Mouse (Mus musculus): Measurements from ENCODE around the gene Adora1. TPM values are rescaled to one million over a fixed set of nuclear protein-coding genes. Genes with fewer than 3 reads are reported as not detected.

Adora1 gene
- polyA plus RNA-seq (2012; fragmentation: generic; extraction: Trizol): not detected

GRCm38 (mm10) chr1:134235391-134235921 lies at the start of gene Adora1:
TSS of gene Adora1 (minus strand) at chr1:134235431.

GRCm38 (mm10) chr1:134193126-134193525 lies 42.1 kb downstream of the Adora1 start, which contains the start of gene Mybph:
TSS of gene Mybph (plus strand) at chr1:134193448.

GRCm38 (mm10) chr1:134182025-134182424 lies 53.2 kb downstream of the Adora1 start, which contains the start of gene Chil1:
TSS of gene Chil1 (plus strand) at chr1:134182176.

Other genes starting within 250 kb of the Adora1 start
- 1 to 10 TPM in 1 of 2 experiments, under 1 TPM in 1; 0.01 to 4.6 TPM for gene Fmod, start 198.2 kb downstream of the Adora1 start, polyA plus RNA-seq (2012; fragmentation: generic; extraction: Trizol)
- gene Btg2, start 156.3 kb downstream of the Adora1 start, polyA plus RNA-seq (2012; fragmentation: generic; extraction: Trizol): 1 to 10 TPM; 1.7 to 8.5 TPM
- gene Chit1, start 124.2 kb downstream of the Adora1 start, polyA plus RNA-seq (2012; fragmentation: generic; extraction: Trizol): under 1 TPM in 1 of 2 experiments, not detected in 1; 0.01 TPM
- gene Chil1, start 53.3 kb downstream of the Adora1 start, polyA plus RNA-seq (2012; fragmentation: generic; extraction: Trizol): under 1 TPM in 1 of 2 experiments, not detected in 1; 0.17 TPM
- gene Mybph, start 42.0 kb downstream of the Adora1 start, polyA plus RNA-seq (2012; fragmentation: generic; extraction: Trizol): not detected
- under 1 TPM in 1 of 2 experiments, not detected in 1; 0.02 TPM for gene Myog, start 54.6 kb upstream of the Adora1 start, polyA plus RNA-seq (2012; fragmentation: generic; extraction: Trizol)
- gene Ppfia4, start 97.5 kb upstream of the Adora1 start, polyA plus RNA-seq (2012; fragmentation: generic; extraction: Trizol): under 1 TPM; 0.05 to 0.24 TPM
- 10 to 100 TPM; 24.2 to 27.5 TPM for gene Tmem183a, start 126.5 kb upstream of the Adora1 start, polyA plus RNA-seq (2012; fragmentation: generic; extraction: Trizol)
- gene 4933406M09Rik, start 150.5 kb upstream of the Adora1 start, polyA plus RNA-seq (2012; fragmentation: generic; extraction: Trizol): not detected
- 10 to 100 TPM; 20.5 to 34.7 TPM for gene Cyb5r1, start 170.1 kb upstream of the Adora1 start, polyA plus RNA-seq (2012; fragmentation: generic; extraction: Trizol)
- gene Adipor1, start 179.9 kb upstream of the Adora1 start, polyA plus RNA-seq (2012; fragmentation: generic; extraction: Trizol): 10 to 100 TPM; 29.5 to 56.9 TPM
- 1 to 10 TPM in 1 of 2 experiments, under 1 TPM in 1; 0.57 to 5.7 TPM for gene Klhl12, start 220.1 kb upstream of the Adora1 start, polyA plus RNA-seq (2012; fragmentation: generic; extraction: Trizol)